Mouse (Mus musculus): ENCODE results near the gene Aff4. TPM values are rescaled to one million over a fixed set of nuclear protein-coding genes. Genes with fewer than 3 reads are reported as not detected.

Aff4 gene
- polyA plus RNA-seq, 1 experiment from 2014 or later, result 47.8 TPM

- WGBS, result 41% methylated on average over 6 of the region's 6 CpGs
- H3K9ac ChIP-seq (ENCODE audit: low read length), result no peak overlapping the region
- H3K4me1 ChIP-seq (ENCODE audit: control insufficient read depth, insufficient read depth, low read length), result no peaks in the 10 kb centered on the region
- no peaks in the 10 kb centered on the region for H3K9me3 ChIP-seq (ENCODE audit: control insufficient read depth, low read length)
- no peak overlapping the region for H3K27ac ChIP-seq (ENCODE audit: low read depth, low read length)
- no peaks in the 10 kb centered on the region for H3K36me3 ChIP-seq (ENCODE audit: control insufficient read depth, insufficient read depth, low read length)
- H3K4me3 ChIP-seq (ENCODE audit: low read depth, low read length), result no peak overlapping the region
- ATAC-seq (ENCODE audit: insufficient read depth, low FRiP score, low TSS enrichment) (no peak), DNase-seq (ENCODE audit: low spot score) (no peak)
- no peak overlapping the region for H3K4me2 ChIP-seq (ENCODE audit: low read depth)
- H3K27me3 ChIP-seq (ENCODE audit: control insufficient read depth, insufficient read depth, low read length), result no peaks in the 10 kb centered on the region
Measured at GRCm38 (mm10) chr11:53443861-53444260, 93.2 kb downstream of the Aff4 start.

GRCm38 (mm10) chr11:53445562-53445961, 94.9 kb downstream of the Aff4 start:
- WGBS, result 67% methylated on average over 13 of the region's 13 CpGs
- Histone ChIP-seq H3K4me2 (ENCODE audit: low read depth) (no peak overlapping the region), H3K4me1 (ENCODE audit: control insufficient read depth, insufficient read depth, low read length) (no peaks in the 10 kb centered on the region), H3K4me3 (ENCODE audit: low read depth, low read length) (no peak overlapping the region), H3K36me3 (ENCODE audit: control insufficient read depth, insufficient read depth, low read length) (no peaks in the 10 kb centered on the region), H3K9ac (ENCODE audit: low read length) (no peak overlapping the region), H3K27ac (ENCODE audit: low read depth, low read length) (no peak overlapping the region), H3K27me3 (ENCODE audit: control insufficient read depth, insufficient read depth, low read length) (no peaks in the 10 kb centered on the region), H3K9me3 (ENCODE audit: control insufficient read depth, low read length) (no peaks in the 10 kb centered on the region)
- ATAC-seq (ENCODE audit: insufficient read depth, low FRiP score, low TSS enrichment) (no peak), DNase-seq (ENCODE audit: low spot score) (no peak)

GRCm38 (mm10) chr11:53446183-53446582, 95.5 kb downstream of the Aff4 start:
- Histone ChIP-seq H3K36me3 (ENCODE audit: control insufficient read depth, insufficient read depth, low read length) (no peaks in the 10 kb centered on the region), H3K4me2 (ENCODE audit: low read depth) (no peak overlapping the region), H3K9ac (ENCODE audit: low read length) (no peak overlapping the region), H3K27me3 (ENCODE audit: control insufficient read depth, insufficient read depth, low read length) (no peaks in the 10 kb centered on the region), H3K4me3 (ENCODE audit: low read depth, low read length) (no peak overlapping the region), H3K4me1 (ENCODE audit: control insufficient read depth, insufficient read depth, low read length) (no peaks in the 10 kb centered on the region), H3K9me3 (ENCODE audit: control insufficient read depth, low read length) (no peaks in the 10 kb centered on the region), H3K27ac (ENCODE audit: low read depth, low read length) (no peak overlapping the region)
- WGBS, result 88% methylated on average over 13 of the region's 13 CpGs
- no peak for DNase-seq (ENCODE audit: low spot score)
- no peak for ATAC-seq (ENCODE audit: insufficient read depth, low FRiP score, low TSS enrichment)

GRCm38 (mm10) chr11:53447996-53448395, 97.4 kb downstream of the Aff4 start:
- Histone ChIP-seq H3K9ac (ENCODE audit: low read length) (no peak overlapping the region), H3K9me3 (ENCODE audit: control insufficient read depth, low read length) (no peaks in the 10 kb centered on the region), H3K36me3 (ENCODE audit: control insufficient read depth, insufficient read depth, low read length) (no peaks in the 10 kb centered on the region), H3K4me1 (ENCODE audit: control insufficient read depth, insufficient read depth, low read length) (no peaks in the 10 kb centered on the region), H3K4me3 (ENCODE audit: low read depth, low read length) (no peak overlapping the region), H3K27ac (ENCODE audit: low read depth, low read length) (no peak overlapping the region), H3K27me3 (ENCODE audit: control insufficient read depth, insufficient read depth, low read length) (no peaks in the 10 kb centered on the region), H3K4me2 (ENCODE audit: low read depth) (no peak overlapping the region)
- WGBS, result 90% methylated on average over 8 of the region's 8 CpGs
- no peak for ATAC-seq (ENCODE audit: insufficient read depth, low FRiP score, low TSS enrichment)
- DNase-seq (ENCODE audit: low spot score), result no peak

- H3K4me1 ChIP-seq (ENCODE audit: control insufficient read depth, insufficient read depth, low read length), result no peaks in the 10 kb centered on the region
- H3K9ac ChIP-seq (ENCODE audit: low read length), result no peak overlapping the region
- H3K4me3 ChIP-seq (ENCODE audit: low read depth, low read length), result no peak overlapping the region
- no peaks in the 10 kb centered on the region for H3K27me3 ChIP-seq (ENCODE audit: control insufficient read depth, insufficient read depth, low read length)
- H3K36me3 ChIP-seq (ENCODE audit: control insufficient read depth, insufficient read depth, low read length), result no peaks in the 10 kb centered on the region
- no peak overlapping the region for H3K27ac ChIP-seq (ENCODE audit: low read depth, low read length)
- WGBS, result 94% methylated on average over 1 of the region's 1 CpGs
- H3K9me3 ChIP-seq (ENCODE audit: control insufficient read depth, low read length), result no peaks in the 10 kb centered on the region
- DNase-seq (ENCODE audit: low spot score), result no peak
- H3K4me2 ChIP-seq (ENCODE audit: low read depth), result no peak overlapping the region
- ATAC-seq (ENCODE audit: insufficient read depth, low FRiP score, low TSS enrichment), result no peak
Measured at GRCm38 (mm10) chr11:53448529-53448928, 97.9 kb downstream of the Aff4 start.

- no peak for ATAC-seq (ENCODE audit: insufficient read depth, low FRiP score, low TSS enrichment)
- H3K27me3 ChIP-seq (ENCODE audit: control insufficient read depth, insufficient read depth, low read length), result no peaks in the 10 kb centered on the region
- H3K4me2 ChIP-seq (ENCODE audit: low read depth), result no peak overlapping the region
- H3K9ac ChIP-seq (ENCODE audit: low read length), result no peak overlapping the region
- WGBS, result 58% methylated on average over 15 of the region's 15 CpGs
- DNase-seq (ENCODE audit: low spot score), result no peak
- no peak overlapping the region for H3K4me3 ChIP-seq (ENCODE audit: low read depth, low read length)
- H3K36me3 ChIP-seq (ENCODE audit: control insufficient read depth, insufficient read depth, low read length), result no peaks in the 10 kb centered on the region
- H3K27ac ChIP-seq (ENCODE audit: low read depth, low read length), result no peak overlapping the region
- H3K4me1 ChIP-seq (ENCODE audit: control insufficient read depth, insufficient read depth, low read length), result no peaks in the 10 kb centered on the region
- no peaks in the 10 kb centered on the region for H3K9me3 ChIP-seq (ENCODE audit: control insufficient read depth, low read length)
Measured at GRCm38 (mm10) chr11:53450070-53450705, 99.6 kb downstream of the Aff4 start.

GRCm38 (mm10) chr11:53451361-53451760, 100.7 kb downstream of the Aff4 start:
- no peak overlapping the region for H3K9ac ChIP-seq (ENCODE audit: low read length)
- ATAC-seq (ENCODE audit: insufficient read depth, low FRiP score, low TSS enrichment) (no peak), DNase-seq (ENCODE audit: low spot score) (no peak)
- no peaks in the 10 kb centered on the region for H3K9me3 ChIP-seq (ENCODE audit: control insufficient read depth, low read length)
- H3K4me3 ChIP-seq (ENCODE audit: low read depth, low read length), result no peak overlapping the region
- H3K36me3 ChIP-seq (ENCODE audit: control insufficient read depth, insufficient read depth, low read length), result no peaks in the 10 kb centered on the region
- WGBS, result 68% methylated on average over 2 of the region's 2 CpGs
- peaks cover 1% of the 10 kb centered on the region; the same call in 1 of the 2 replicates for H3K27me3 ChIP-seq (ENCODE audit: control insufficient read depth, insufficient read depth, low read length)
- H3K27ac ChIP-seq (ENCODE audit: low read depth, low read length), result no peak overlapping the region
- no peaks in the 10 kb centered on the region for H3K4me1 ChIP-seq (ENCODE audit: control insufficient read depth, insufficient read depth, low read length)
- H3K4me2 ChIP-seq (ENCODE audit: low read depth), result no peak overlapping the region

GRCm38 (mm10) chr11:53452396-53452795, 101.8 kb downstream of the Aff4 start:
- Histone ChIP-seq H3K27ac (ENCODE audit: low read depth, low read length) (no peak overlapping the region), H3K9ac (ENCODE audit: low read length) (no peak overlapping the region), H3K4me3 (ENCODE audit: low read depth, low read length) (no peak overlapping the region), H3K9me3 (ENCODE audit: control insufficient read depth, low read length) (no peaks in the 10 kb centered on the region), H3K4me1 (ENCODE audit: control insufficient read depth, insufficient read depth, low read length) (no peaks in the 10 kb centered on the region), H3K36me3 (ENCODE audit: control insufficient read depth, insufficient read depth, low read length) (no peaks in the 10 kb centered on the region), H3K4me2 (ENCODE audit: low read depth) (no peak overlapping the region), H3K27me3 (ENCODE audit: control insufficient read depth, insufficient read depth, low read length) (peaks cover 7% of the 10 kb centered on the region)
- ATAC-seq (ENCODE audit: insufficient read depth, low FRiP score, low TSS enrichment) (no peak), DNase-seq (ENCODE audit: low spot score) (no peak)
- WGBS, result 91% methylated on average over 9 of the region's 9 CpGs

- no peak for ATAC-seq (ENCODE audit: insufficient read depth, low FRiP score, low TSS enrichment)
Measured at GRCm38 (mm10) chr11:53453031-53453430, 102.4 kb downstream of the Aff4 start.

More at GRCm38 (mm10) chr11:53453031-53453430, 102.4 kb downstream of the Aff4 start:
- 77% methylated on average over 5 of the region's 5 CpGs for WGBS
- Histone ChIP-seq H3K27ac (ENCODE audit: low read depth, low read length) (no peak overlapping the region), H3K9ac (ENCODE audit: low read length) (no peak overlapping the region), H3K36me3 (ENCODE audit: control insufficient read depth, insufficient read depth, low read length) (no peaks in the 10 kb centered on the region), H3K27me3 (ENCODE audit: control insufficient read depth, insufficient read depth, low read length) (peaks cover 14% of the 10 kb centered on the region), H3K4me2 (ENCODE audit: low read depth) (no peak overlapping the region), H3K9me3 (ENCODE audit: control insufficient read depth, low read length) (no peaks in the 10 kb centered on the region), H3K4me1 (ENCODE audit: control insufficient read depth, insufficient read depth, low read length) (no peaks in the 10 kb centered on the region), H3K4me3 (ENCODE audit: low read depth, low read length) (no peak overlapping the region)
- no peak for DNase-seq (ENCODE audit: low spot score)
